Mouse (Mus musculus): ENCODE measurements at regions not wholly inside any gene's neighbourhood (a gene's known extent, or its start where the extent isn't known, plus 50 kb on each side); places are given as distances from the start of the nearest gene placed in this dataset.

DNA sequence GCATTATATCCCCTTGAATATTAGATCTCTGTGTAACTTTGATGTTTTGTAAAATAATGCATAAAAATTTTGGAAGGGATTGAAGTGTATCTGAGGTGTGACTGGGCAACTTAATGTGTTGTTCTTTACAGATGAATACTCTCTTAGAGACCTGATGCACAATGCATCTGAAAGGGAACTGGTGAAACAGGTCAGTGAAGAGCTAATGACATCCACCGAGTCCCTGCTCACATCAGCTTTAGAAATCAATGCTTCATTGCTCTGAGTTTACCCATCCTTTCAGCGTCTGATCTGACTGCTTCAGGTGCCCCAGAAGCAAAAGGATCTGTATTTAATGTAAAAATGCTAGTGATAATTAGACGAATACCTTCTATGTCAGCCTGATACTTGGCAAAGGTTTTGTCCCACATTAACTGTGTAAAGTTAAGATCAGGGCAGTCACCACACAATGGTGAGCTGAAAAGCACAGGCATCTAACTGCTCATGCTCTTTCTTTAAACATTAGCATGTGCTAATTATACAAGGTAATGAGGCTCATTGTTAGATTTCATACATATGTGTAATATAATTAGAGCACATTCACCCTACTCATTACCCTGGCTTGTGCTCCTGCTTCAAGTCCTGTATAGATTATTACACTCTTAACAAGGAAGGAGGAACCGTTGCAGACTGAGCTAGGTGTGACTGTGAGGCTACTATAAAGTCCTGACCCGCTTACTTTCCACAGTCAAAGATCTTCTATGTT lies 204.6 kb upstream of the Tlr4 start:
- no peak for DNase-seq

DNA sequence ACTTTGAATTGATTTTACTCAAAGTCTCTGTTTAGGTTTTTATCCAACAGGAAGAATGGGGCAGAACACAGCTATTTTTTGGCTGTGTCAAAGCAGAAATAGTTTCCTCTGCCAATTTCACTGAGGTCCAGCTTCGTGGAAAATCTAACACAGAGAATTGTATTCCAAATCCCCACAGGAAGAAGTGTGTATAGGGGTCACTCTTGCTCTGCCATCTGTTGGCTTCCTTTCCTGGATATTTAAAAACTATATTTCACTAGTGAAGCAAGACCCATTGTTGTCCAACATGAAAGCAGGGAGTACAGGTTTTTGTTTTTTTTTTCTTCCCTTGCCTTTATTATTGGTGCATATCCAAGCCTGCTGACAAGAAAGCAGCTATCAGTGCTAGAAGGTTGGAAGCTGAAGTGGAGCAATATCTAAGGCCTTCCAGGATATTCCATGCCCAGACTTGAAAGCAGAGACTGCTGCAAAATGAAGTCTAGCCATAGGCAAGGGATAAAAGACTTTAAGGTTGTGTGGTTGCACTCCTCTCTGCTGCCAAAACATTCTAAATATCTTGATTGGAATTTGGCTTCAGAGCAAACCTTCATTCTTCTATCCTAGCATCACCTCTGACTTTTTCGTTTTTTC lies 208.5 kb upstream of the Tlr4 start:
- DNase-seq: peak; percentile 16 to 68

DNA sequence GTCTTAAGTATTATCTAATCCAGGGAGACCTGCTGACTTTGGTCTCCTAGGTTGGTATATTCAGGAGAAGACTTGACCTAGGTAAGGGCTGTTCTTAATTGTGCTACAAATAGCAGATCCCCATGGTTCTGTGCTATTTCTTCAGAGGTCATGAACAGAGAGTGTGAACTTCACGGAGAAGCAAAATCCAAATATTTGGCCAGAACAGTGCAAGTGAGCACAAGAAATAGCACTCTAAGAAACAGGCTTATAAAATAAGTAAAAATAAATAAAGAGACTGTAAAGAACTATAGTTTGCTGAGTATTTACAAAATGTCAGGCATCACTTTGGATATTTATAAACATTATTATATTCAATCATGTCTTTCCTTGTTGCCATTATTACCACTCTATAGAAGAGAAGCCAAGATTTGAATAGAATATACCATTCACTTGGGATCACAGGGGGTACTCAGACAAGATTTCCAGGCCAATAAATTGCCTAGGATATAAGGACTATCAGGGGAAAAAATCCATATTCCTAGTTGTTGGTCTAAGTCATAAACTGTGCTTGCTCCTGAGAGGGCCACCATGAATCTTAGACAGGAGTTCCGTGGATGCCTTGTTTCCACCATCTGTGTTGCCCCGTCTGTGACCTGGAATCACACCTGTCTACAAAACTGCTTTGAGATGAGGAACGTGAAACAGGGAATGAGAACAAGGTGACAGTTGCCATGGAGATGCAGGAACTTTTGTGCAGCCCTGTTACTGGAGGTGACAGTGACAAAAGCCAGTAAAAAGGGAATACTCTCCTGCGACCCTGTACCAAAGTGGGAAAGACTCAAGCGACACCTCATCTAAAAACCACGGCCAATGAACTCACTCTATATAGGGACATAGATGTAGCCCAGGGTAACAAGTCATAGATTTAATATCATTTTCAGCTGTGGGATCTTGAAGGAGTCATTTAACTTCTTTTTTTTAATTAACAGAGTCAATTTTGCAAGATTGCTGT lies 209.3 kb upstream of the Tlr4 start:
- DNase-seq: peak; percentile 24 to 48

DNA sequence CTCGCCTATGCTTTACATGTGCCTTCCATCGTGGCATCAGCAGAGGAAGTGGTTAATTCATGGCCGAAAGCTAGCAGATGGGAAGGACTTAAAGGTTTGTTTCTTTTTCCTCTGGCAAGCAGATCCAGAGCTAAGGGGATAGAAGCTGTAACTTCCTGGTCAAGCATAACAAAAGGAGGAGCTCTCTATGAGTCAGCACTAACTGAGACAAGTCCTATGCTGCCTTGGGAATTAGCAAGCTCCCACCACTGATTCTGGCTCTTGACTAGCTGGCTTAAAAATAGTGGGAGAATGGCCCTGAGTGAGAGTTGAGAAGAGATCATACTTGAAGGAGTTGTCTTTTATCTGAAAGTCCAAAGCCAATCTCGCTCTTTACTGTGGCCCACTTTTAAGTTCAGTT lies 210.3 kb upstream of the Tlr4 start:
- no peak for DNase-seq

DNA sequence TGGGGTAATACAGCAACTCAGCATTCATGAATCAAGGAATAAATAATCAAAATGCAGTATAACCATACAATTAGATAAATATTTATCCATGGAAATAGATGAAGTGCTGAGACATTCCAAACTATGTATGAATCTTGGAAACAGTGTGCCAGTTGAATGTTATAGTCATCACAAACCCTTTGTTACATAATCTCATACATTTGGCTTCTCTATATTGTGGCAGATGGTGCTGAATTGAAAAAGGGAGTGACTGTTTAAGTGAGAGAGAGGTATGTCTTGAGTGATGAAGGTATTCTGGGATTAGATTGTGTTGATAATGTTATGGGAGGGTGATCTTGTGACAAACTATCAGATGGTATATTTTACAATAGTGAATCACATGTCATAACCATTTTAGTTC lies 200.4 kb upstream of the Astn2 start:
- DNase-seq: peak in 1 of 2 experiments; percentile 20

DNA sequence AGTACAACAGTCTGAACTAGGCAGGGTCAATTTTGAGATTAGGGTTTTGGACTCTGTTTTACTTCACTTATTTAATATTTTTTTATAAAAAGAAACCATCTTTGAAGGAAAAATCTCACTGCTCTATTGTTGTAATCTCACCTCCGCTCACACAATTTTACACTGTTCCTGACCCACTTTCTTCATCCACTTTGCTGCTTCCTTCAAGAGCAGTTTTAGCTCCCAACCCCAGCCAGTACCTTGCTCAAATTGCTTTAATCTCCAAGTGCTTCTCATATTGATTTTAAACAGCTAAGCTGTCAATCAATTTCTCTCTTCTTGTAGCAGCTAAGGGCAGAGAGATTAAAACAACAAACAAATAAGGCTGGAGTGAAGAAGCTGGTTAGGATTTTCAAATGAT lies 194.3 kb upstream of the Astn2 start:
- no peak for DNase-seq

DNA sequence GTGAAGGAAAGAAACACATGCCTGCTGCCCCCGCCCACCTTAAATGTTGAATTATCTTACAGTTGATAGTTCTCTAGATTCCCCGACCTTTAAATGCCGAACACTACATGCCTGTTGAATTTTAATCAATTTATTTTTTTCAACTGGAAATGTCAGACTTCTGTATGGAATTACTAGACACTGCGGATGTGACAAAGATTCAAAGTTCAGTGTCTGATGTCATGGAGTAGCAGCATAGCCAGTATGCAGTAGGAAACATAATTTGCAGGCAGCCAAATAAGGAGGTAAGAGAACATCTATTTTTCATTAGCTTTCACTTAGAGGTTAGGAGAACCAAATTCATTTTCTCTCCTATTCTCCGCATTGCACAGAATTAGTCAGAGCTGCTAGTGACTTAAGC lies 182.2 kb upstream of the Astn2 start:
- DNase-seq: no peak

DNA sequence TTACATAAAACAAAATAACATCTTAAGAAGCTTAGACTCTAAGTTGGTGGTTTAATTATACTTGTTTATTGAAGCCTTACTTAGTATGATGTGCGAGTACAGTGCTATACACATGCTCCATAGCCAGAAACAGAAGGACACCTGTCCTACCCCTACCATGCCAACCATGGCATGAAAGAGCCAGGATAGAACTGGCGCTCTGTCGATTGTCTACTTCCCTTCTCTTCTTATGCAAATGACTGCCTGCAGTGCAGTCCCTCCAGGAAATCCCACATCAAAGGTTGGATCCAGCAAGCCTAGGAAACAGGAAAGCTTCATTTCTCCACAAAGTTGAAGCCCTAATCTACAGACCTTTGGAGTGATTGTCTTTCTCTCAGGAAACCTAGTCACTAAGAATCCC lies 181.8 kb upstream of the Astn2 start:
- DNase-seq: peak in 1 of 2 experiments; percentile 3

DNA sequence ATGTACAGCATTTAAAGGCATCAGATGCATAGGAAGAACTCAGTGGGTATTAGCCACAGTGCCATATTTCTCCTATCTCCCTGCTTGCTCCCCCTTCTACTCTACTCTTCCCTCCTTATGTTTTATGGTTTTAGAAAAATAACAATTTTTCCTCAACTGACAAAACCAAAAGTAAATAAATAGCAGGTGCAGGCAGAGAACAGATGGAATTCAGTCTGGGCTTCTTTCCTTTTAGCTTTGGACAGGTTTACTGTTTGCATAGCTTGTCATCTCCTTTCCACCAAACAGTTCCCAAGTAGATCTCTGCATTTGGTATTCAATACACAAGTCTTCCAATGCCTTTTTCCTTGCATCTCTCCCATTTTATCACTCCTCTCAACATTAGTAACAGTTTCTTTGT lies 152.5 kb upstream of the Astn2 start:
- no peak for DNase-seq

DNA sequence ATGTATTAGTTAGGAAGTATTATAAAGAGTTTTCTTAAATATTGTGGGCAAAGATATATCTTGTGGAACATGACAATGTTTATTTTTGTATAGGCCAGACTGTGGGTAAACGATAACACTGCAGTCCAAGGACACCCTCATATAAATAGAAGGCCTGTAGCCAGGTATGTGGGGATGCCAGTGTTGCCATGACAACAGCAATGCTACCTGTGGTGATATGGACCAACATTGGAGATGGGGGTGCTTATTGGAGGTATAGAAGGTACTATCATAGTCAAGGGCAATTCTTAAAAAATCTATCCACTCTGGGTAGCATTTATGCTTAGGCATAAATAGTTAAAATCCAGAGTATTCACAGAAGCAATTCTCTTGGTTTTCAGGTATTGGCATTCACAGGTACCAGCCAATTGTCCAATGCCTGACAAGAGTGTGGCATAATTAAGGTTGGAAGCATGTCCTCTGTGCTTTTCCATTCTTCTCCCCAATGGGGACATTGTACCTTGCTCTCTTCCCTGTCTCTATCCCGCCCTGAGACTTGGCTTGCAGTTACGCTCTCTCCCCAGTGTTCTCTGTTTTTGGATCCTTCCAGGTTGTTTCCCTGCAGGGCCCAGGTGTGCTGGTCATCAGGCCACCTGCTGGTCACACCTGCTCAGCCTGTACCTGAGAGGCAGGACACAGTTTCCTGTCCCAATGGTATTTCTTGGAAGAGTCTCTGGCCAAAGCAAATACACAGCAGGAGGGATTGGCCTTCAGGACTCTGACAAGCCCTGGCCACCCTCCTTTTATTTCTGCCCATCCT lies 146.1 kb upstream of the Astn2 start:
- peak; percentile 82 to 95 for DNase-seq

DNA sequence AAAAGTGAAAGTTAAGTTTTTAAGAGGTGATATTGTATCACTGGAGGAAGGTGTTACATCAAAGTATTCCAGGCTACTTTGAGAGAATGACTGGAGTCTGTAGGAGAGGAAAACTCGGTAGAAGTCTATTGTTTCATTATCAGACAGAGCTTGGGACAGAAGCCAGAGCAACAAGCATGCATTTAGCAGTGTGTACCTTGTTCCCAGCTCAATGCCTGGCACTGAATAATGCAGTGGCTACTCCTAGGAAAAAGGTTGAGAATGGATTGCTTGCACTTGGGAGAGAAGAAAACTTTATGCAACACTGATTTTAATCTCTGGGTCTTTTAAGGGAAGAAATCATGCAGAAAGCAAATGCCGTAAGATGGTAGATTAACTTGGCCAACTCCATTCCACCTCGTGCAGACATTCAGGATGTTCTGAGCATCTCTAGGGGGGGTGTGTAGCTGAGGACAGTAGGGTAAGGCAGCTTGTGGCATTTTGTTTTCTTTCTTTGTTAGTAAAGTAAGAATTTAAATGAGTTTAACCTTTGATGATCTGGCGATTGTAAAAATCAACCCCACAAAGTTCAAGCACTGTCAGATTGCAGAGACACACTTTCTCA lies 138.5 kb upstream of the Astn2 start:
- peak in 1 of 2 experiments; percentile 16 for DNase-seq

DNA sequence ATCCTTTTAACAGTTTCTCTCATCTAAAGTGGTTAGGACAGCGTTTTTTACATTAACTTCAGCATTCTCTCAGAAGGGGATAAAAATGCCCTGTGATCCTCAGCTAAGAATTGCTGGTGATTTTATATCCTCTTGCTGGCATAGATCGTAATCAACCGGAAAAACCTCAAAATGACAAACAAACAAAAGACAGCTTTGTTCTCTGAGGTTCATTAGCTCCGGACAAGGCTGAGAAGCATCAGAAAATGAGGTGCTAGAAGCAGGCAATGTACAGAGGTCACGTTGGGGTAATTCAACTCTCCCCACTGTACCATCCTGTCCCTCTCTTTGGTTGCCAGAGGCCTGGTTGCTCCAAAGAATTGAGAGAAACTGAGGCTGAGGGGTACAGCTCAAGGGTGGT lies 120.0 kb upstream of the Astn2 start:
- peak in 1 of 2 experiments; percentile 26 for DNase-seq

DNA sequence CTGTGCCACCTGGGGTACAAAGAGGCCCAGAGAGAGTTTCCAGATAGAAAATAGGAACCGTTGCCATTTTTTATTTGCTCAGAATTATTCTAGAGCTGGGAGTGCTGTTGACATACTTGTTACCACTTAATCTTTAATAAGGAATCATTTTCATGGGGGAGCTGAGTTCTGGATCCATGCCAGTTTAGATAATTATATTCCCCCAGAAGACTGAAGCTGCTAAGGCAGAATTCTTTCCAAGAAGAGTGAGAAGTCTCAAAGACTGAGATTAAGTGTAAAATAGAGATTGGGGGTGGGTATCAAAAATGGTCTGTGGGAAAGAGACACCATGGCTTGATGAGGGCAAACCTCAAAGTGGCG lies 119.5 kb upstream of the Astn2 start:
- no peak for DNase-seq

DNA sequence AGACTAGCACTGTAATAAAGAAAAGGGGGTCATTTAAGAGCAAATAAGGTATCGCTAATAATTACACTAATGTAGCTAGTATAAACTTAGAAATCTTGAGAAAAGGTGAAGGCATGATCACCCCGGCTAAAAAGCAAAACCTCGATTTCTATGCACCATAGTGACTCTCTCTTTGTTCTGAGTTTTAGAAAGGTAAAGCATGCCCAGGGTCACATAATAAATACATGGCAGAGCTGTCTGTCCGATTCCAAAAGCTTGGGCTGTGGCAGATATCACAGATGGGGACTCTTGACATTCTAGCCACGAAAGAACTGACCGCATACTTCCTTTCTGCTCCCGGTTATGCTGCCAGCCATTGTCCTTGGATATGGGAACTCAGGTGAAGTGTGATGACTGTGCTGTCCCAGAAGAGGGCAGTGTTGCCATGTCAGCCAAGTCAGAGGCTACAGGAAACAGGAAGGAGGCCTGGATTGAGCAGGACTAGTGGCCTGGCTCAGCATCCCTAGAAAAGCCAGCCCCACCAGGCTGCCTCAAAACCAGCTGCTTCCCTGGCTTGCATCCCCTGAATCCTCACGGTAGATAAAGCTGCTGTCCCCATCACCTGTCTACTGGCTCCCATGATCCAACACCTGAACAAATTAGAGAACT lies 119.0 kb upstream of the Astn2 start:
- DNase-seq: peak; percentile 90 to 94

DNA sequence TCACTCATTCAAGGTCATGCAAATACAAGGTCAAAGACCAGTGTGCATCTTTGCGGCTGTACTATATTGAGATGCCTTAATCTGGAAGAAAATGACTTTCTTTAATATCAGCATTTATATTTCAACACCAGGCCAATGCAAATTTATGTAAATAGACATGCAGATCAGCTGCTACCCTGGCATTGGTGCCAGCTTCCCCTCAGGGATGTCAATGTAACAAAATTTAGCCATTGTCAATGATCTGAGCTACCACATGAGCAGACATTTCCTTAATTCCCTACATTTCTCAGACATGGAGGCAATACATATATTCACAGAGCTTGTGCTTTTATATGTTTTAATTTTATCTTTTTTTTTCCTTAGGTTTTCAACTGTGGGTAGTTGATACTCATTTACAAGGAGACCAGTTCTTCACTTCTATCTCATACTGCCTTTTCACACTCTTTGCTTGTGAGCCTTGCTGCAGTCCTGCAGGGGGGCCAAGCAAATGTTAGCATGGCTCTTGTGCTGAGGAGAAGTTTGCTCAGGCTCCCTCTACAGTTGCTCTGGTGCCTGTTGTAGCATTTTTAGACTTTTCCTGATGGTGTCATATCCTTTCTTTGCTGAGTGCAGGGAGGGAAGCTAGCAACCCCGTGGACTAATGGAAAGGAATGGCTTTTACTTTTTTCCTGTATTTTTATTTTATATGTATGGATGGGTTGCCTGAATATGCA lies 117.8 kb upstream of the Astn2 start:
- peak; percentile 29 to 43 for DNase-seq

DNA sequence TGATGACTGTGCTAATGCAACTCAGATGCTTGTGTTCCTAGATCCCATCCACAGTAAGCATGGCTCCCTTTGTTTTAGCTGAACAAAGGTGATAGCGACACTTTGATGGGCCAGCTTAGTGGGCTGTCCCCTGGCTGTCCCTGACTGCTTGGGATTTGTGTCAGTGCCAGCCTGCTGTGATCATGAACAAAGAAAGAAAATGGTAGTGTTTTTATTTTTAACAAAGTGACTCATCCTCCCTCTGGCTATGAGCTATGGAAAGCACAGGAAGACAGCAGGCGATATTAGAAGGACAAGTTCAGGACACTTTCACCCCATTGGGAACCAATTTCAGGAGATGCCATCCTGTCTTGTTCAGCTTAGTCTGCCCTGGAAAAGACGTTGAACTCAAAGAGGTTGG lies 116.4 kb upstream of the Astn2 start:
- DNase-seq: peak; percentile 15 to 26

DNA sequence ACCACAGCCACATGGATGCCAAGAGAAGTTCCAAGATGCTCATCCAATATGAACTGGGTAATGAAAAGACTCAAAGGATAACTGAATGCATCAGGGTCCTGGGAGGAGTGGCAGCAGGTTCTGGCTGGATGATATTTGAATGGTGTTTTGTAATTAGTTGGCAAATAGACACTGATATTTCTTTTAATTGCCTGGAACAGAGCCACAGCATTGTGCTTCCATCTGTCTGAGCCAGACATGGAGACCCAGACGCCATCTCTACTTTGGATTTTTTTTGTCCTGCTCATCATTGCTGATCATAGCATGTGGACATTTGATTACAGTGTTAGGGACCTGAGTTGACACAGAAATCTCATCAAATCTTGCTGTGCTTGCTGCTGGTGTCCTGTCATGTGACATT lies 111.4 kb upstream of the Astn2 start:
- peak; percentile 42 to 58 for DNase-seq

DNA sequence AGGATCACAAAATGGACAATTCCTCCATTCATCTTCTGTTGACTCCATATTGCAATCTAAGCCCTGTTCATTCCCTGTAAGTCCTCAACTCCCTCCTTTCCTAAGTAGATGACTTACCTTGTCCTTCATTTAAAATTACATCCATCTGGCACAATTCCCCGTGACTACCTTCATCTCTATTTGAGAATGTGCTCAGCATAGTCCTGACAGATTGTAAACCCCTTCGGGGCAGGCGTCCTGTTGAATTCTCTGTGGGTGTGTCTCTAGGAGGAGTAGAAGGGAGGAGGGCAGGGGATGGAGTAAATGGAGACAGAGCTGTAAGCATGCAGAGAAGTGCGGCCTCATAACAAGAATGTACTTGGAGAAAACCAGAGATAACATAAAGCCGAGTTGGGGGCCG lies 79.1 kb upstream of the Astn2 start:
- peak; percentile 56 to 70 for DNase-seq

DNA sequence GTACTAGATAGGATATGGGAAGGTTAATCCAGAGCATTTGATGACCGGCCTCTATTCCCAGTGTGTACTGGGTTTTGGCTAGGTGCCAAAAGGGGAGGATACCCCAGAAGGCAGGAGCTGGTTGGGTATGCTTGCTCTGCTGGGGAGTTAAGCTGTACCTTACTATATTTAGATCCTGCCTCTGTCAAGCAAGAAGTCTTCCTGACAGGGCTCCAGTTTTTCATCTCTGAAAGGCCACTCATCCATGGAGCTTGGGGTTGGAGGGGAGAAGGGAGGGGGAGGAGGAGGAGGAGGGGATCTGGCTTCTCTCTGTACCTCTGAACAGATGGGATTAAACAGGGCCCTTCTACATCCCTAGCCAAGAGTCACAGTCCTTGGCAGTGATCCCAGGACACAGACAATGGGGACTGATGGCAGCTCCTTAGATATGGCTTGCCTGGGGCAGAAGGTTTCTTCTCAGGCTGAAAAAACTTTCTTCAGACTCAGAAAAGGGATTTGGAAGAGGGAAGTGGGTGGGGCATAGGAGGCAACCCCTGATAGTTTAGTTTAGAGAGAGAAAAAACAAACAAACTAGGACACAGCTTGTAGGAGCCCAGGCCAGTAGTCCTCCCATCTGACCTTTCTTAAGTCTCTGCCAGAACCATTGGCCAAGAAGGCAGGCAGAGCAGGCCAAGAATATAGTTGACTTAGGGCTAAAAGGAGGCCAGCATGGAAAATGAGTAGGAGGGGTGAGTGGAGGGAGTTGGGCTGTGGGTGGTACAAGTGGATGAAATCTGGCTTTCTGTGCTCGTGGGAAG lies 78.3 kb upstream of the Astn2 start:
- DNase-seq: peak; percentile 97 to 98

DNA sequence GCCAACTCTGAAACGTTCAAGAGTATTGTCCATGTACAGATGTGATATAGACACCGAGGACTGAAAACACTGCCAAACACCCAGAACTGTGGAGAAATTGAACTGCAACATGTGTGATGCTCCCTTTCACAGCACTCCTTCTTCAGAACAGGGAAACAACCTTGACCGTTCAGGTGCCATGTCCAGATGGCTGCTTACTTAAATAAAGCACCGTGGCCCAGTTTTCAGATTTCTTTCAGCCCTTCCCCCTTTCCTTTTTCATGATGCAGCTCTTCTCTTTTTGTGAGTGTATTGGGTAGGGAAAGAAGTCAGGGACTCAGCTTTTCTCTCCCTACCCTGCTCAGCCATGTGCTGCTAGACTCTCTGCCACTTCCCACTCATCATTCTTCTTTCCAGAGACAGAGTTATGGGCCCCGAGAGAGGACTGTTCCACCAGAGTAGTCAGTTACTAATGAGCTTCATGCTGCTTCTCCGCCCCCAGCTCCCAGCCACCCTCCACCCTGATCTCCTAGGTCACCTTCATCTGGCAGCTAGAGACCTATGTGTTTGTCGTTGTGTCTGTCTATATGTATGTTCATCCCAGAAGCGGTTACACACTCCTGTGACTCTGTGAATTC lies 74.3 kb upstream of the Astn2 start:
- DNase-seq: no peak

All from cerebellum, postnatal 14 days (tissue).